Mouse (Mus musculus) macrophage (primary cell): ENCODE measurements around the gene Olfr1469. TPM values are rescaled to one million over a fixed set of nuclear protein-coding genes. Genes with fewer than 3 reads are reported as not detected.
"Not testable (repeated sequence)": the region's sequence is repeated elsewhere in the genome, so short reads cannot be mapped to it uniquely, and the experiment has no call there.

Source experiments
- H3K27ac ChIP-seq: fragments of 350-480 bp; formaldehyde crosslinking; 2 replicates; pipeline ENCODE4 v1.9.0; 2021
- H3K36me3 ChIP-seq: fragments of 350-480 bp; formaldehyde crosslinking; 2 replicates; pipeline ENCODE4 v1.9.0; 2021; ENCODE audit errors: inconsistent target
- H3K4me3 ChIP-seq: fragments of 350-480 bp; formaldehyde crosslinking; 2 replicates; pipeline ENCODE4 v1.9.0; 2021; ENCODE audit errors: inconsistent target
- H3K79me2 ChIP-seq: fragments of 350-480 bp; formaldehyde crosslinking; 2 replicates; pipeline ENCODE4 v1.9.0; 2021; ENCODE audit errors: inconsistent target
- WGBS: methylation state at CpG from one replicate; pipeline ENCODE4 v1.1.7; 2026; ENCODE audit warnings: inconsistent platforms; ENCODE audit not compliant: missing documents; 5-methylcytosine and 5-hydroxymethylcytosine counted together
- polyA plus RNA-seq: library from polyadenylated mRNA; stranded (reverse); fragments of 250-400 nt; gene quantifications from 3 replicates; pipeline ENCODE4 v1.2.4, GENCODE M21; 2018; ENCODE audit warnings: inconsistent platforms
- total RNA-seq, 78 experiments: library from RNA; depleted of rRNA; stranded (reverse); fragments of 250-400 nt; gene quantifications; 1 replicate in 9 of 78; 2 replicates in 24 of 78; 3 replicates in 43 of 78; 4 replicates in 2 of 78; pipeline ENCODE4 v1.2.4; 2018; ENCODE audit warnings: inconsistent platforms in 56 of 78

Gene Olfr1469
- not detected for total RNA-seq (2018; cell fraction: chromatin; rRNA removed)
- not detected for total RNA-seq (2018; cell fraction: cytosol; rRNA removed)
- not detected for total RNA-seq (2018; cell fraction: nucleus; rRNA removed)
- not detected in 3 replicates for polyA plus RNA-seq

- no peak within 1 kb of the TSS for H3K27ac ChIP-seq
- 79% methylated on average over 2 of the region's 2 CpGs for whole genome bisulfite sequencing
- H3K79me2 ChIP-seq: no peaks in the 10 kb centered on the region
- H3K4me3 ChIP-seq: no peak within 1 kb of the TSS
- H3K36me3 ChIP-seq: no peaks in the 10 kb centered on the region
These were observed at the start of gene Olfr1469 for GRCm38 (mm10) chr19:13407549-13407948. TSS of gene Olfr1469 (plus strand) at chr19:13407849.

DNA sequence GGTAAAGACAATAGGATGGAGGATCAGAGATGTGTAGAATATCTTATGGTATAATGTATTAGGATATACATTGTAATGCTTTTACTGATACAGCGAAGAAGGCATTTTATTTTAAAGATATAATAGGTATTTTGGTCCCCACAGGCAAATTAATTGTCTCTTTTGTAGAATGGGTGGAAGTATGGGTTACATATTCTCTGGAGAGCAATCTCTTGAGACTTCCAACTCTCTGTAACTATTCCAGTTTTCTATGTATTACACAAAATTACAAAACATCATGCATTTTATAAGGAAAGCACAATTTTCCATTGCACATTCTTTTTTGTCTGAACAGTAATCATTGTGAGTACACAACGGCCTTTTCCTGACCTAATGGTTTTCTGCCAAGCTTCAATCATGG lies 45.7 kb upstream of the Olfr1469 start, which contains the start of gene Olfr1467:
Gene Olfr1467 (plus strand): TSS at position 301 of the 400 bp plus-strand sequence.
- H3K79me2 ChIP-seq: no peaks in the 10 kb centered on the region
- no peak within 1 kb of the TSS for H3K27ac ChIP-seq
- 76% methylated on average over 2 of the region's 2 CpGs for WGBS
- H3K4me3 ChIP-seq: no peak within 1 kb of the TSS
- H3K36me3 ChIP-seq: no peaks in the 10 kb centered on the region

DNA sequence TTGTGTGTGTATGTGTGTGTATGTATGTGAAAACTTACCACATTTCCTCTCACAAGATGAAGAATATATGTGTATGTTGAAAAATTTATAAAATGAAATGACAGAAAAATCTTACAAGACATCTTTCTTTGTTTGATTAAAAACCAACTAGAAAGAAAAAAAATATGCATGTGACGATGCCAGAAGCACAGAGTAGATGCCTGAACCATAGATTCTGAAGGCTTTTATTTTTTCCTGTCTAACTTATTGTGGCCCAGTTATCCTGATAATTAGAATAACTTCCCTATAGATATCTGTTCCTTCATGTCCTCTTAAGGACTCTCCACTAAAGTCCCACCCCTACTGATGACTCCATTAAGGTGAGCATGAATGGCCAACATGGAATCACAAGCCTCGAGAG lies 35.5 kb downstream of the Olfr1469 start, which contains the start of gene Olfr1471:
Gene Olfr1471 (plus strand): TSS at position 301 of the 400 bp plus-strand sequence.
- not testable (repeated sequence) for H3K27ac ChIP-seq, H3K36me3 ChIP-seq
- 74% methylated on average over 2 of the region's 2 CpGs for WGBS

DNA sequence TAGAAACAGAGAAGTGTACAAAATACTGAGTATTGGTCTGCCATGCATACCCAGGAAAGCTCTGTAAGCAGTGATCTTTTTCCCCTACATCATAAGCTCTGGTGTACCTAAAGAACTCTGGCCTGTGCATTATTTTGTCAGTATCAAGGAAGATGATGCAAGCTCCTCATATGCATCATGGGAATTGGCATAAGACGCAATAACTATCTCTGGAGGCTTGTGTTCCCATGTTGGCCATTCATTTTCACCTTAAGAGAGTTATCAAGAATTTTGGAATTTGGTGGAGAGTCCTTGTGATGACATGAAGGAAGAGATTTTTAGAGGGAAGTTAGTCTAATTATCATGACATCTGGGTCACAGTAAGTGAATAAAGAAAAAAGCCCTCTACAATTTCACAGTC lies 48.3 kb downstream of the Olfr1469 start, which contains the start of gene Olfr1472:
Gene Olfr1472 (minus strand): TSS at position 101 of the 400 bp plus-strand sequence.
- WGBS: 75% methylated on average over 1 of the region's 1 CpGs

More for the DNA sequence above, 35.5 kb downstream of the Olfr1469 start, which contains the start of gene Olfr1471:
- H3K4me3 ChIP-seq, H3K79me2 ChIP-seq: not testable (repeated sequence)

More for the DNA sequence above, 48.3 kb downstream of the Olfr1469 start, which contains the start of gene Olfr1472:
- no peaks in the 10 kb centered on the region for H3K36me3 ChIP-seq
- no peak within 1 kb of the TSS for H3K27ac ChIP-seq
- no peak within 1 kb of the TSS for H3K4me3 ChIP-seq
- H3K79me2 ChIP-seq: no peaks in the 10 kb centered on the region

Other genes with a start within 250 kb of the Olfr1469 start
- gene Olfr1461, start 244.8 kb upstream of the Olfr1469 start, polyA plus RNA-seq: not detected in 3 replicates
- not detected in 3 replicates for gene Olfr1462, start 222.1 kb upstream of the Olfr1469 start, polyA plus RNA-seq
- gene Olfr1463, start 176.5 kb upstream of the Olfr1469 start, polyA plus RNA-seq: not detected in 3 replicates
- not detected in 3 replicates for gene Olfr1465, start 92.3 kb upstream of the Olfr1469 start, polyA plus RNA-seq
- gene Olfr1466, start 69.0 kb upstream of the Olfr1469 start, polyA plus RNA-seq: not detected in 3 replicates
- not detected in 3 replicates for gene Olfr1467, start 45.6 kb upstream of the Olfr1469 start, polyA plus RNA-seq
- gene Olfr1471, start 35.6 kb downstream of the Olfr1469 start, polyA plus RNA-seq: not detected in 3 replicates
- not detected in 3 replicates for gene Olfr1472, start 48.2 kb downstream of the Olfr1469 start, polyA plus RNA-seq
- not detected in 3 replicates for gene Olfr1474, start 61.7 kb downstream of the Olfr1469 start, polyA plus RNA-seq
- not detected in 3 replicates for gene Olfr1475, start 72.3 kb downstream of the Olfr1469 start, polyA plus RNA-seq
- gene Olfr1477, start 92.7 kb downstream of the Olfr1469 start, polyA plus RNA-seq: not detected in 3 replicates
- gene Olfr1480, start 120.1 kb downstream of the Olfr1469 start, polyA plus RNA-seq: not detected in 3 replicates
- gene Olfr1484, start 175.7 kb downstream of the Olfr1469 start, polyA plus RNA-seq: not detected in 3 replicates
- not detected in 3 replicates for gene Olfr1487, start 209.5 kb downstream of the Olfr1469 start, polyA plus RNA-seq
- gene Olfr1489, start 223.8 kb downstream of the Olfr1469 start, polyA plus RNA-seq: not detected in 3 replicates
- not detected in 3 replicates for gene Olfr1490, start 243.2 kb downstream of the Olfr1469 start, polyA plus RNA-seq